In genomic region chr5:131630577-131630976, GRCm38 (mm10) we compare ENCODE assay signal across 9 mouse cellular contexts.
DNase-seq lines count a peak whose midpoint lies in the region; ATAC-seq and TF ChIP-seq lines count a peak whose summit lies in the region.
"Had no signal": no experiment of that assay in that cellular context is flagged by ENCODE, and none has a peak within 500 bp of the region (broad histone marks: within the 10 kb centered on the region; RNA-seq: fewer than 3 reads in every experiment).

No protein-coding gene starts in this region.

- ATAC-seq in embryonic facial prominence, embryonic 14.5 days (ENCODE audit: low read depth), result peak; percentile 62
- no peak for ATAC-seq in hindbrain, postnatal 0 days
- peak; percentile 56; the same call in 1 of the 2 replicates for ATAC-seq in midbrain, embryonic 13.5 days
- ATAC-seq in intestine, embryonic 15.5 days, result no peak

- WGBS in embryonic facial prominence, embryonic 14.5 days, result 15% methylated on average over 7 of the region's 7 CpGs
- 13% methylated on average over 7 of the region's 7 CpGs for WGBS in hindbrain, postnatal 0 days
- 12% methylated on average over 7 of the region's 7 CpGs for WGBS in midbrain, embryonic 13.5 days
- WGBS in intestine, embryonic 15.5 days, result 34% methylated on average over 7 of the region's 7 CpGs

- no peak overlapping the region for H3K9ac ChIP-seq in embryonic facial prominence, embryonic 14.5 days (ENCODE audit: low read depth, low read length)
- H3K9ac ChIP-seq in hindbrain, postnatal 0 days (replicated peaks; ENCODE audit: low read length), result no peak overlapping the region
- 0 out of 2 replicates have a peak overlapping the region, but pooled peaks have one; percentile 12 for H3K9ac ChIP-seq in midbrain, embryonic 13.5 days (replicated peaks)
- H3K9ac ChIP-seq in intestine, embryonic 15.5 days, result no peak overlapping the region

- 0 out of 2 replicates have a peak overlapping the region, but pooled peaks have one; percentile 10 for H3K4me2 ChIP-seq in embryonic facial prominence, embryonic 14.5 days (ENCODE audit: low read depth, low read length)
- no peak overlapping the region for H3K4me2 ChIP-seq in hindbrain, postnatal 0 days (ENCODE audit: low read depth, low read length)
- peak overlapping the region; percentile 11; the same call in 1 of the 2 replicates for H3K4me2 ChIP-seq in midbrain, embryonic 13.5 days (replicated peaks)
- no peak overlapping the region for H3K4me2 ChIP-seq in intestine, embryonic 15.5 days (replicated peaks)

- no peaks in the 10 kb centered on the region for H3K36me3 ChIP-seq in embryonic facial prominence, embryonic 14.5 days (ENCODE audit: control insufficient read depth, insufficient read depth, low read length)
- no peaks in the 10 kb centered on the region for H3K36me3 ChIP-seq in hindbrain, postnatal 0 days (ENCODE audit: insufficient read depth, low read length)
- H3K36me3 ChIP-seq in midbrain, embryonic 13.5 days, result no peaks in the 10 kb centered on the region
- no peaks in the 10 kb centered on the region for H3K36me3 ChIP-seq in intestine, embryonic 15.5 days

- no peaks in the 10 kb centered on the region for H3K27me3 ChIP-seq in embryonic facial prominence, embryonic 14.5 days (replicated peaks; ENCODE audit: control insufficient read depth, insufficient read depth, low read length)
- H3K27me3 ChIP-seq in hindbrain, postnatal 0 days (ENCODE audit: insufficient read depth, low read length), result no peaks in the 10 kb centered on the region
- peaks cover 30% of the 10 kb centered on the region for H3K27me3 ChIP-seq in midbrain, embryonic 13.5 days
- no peaks in the 10 kb centered on the region for H3K27me3 ChIP-seq in intestine, embryonic 15.5 days (replicated peaks)

- no peaks in the 10 kb centered on the region for H3K9me3 ChIP-seq in embryonic facial prominence, embryonic 14.5 days (ENCODE audit: control insufficient read depth, low read length)
- H3K9me3 ChIP-seq in hindbrain, postnatal 0 days (ENCODE audit: low read length), result no peaks in the 10 kb centered on the region
- no peaks in the 10 kb centered on the region for H3K9me3 ChIP-seq in midbrain, embryonic 13.5 days
- no peaks in the 10 kb centered on the region for H3K9me3 ChIP-seq in intestine, embryonic 15.5 days

- no peak overlapping the region for H3K4me3 ChIP-seq in embryonic facial prominence, embryonic 14.5 days (ENCODE audit: low read depth, low read length)
- H3K4me3 ChIP-seq in hindbrain, postnatal 0 days (ENCODE audit: low read length), result no peak overlapping the region
- no peak overlapping the region for H3K4me3 ChIP-seq in midbrain, embryonic 13.5 days (replicated peaks)
- H3K4me3 ChIP-seq in intestine, embryonic 15.5 days (replicated peaks), result no peak overlapping the region

- peak; percentile 31 for DNase-seq in kidney, adult 18-20 months
- DNase-seq in kidney, postnatal 10 days, result no peak
- peak; percentile 71 for DNase-seq in embryonic facial prominence, embryonic 14.5 days (ENCODE audit: low spot score)
- DNase-seq in hindbrain, postnatal 0 days (ENCODE audit: low spot score), result peak; percentile 73
- DNase-seq in urinary bladder, postnatal 10 days (ENCODE audit: low spot score), result no peak
- no peak for DNase-seq in layer of hippocampus, postnatal 36 days
- DNase-seq: thymus, adult 18-20 months had no signal

- H3K27ac ChIP-seq in embryonic facial prominence, embryonic 14.5 days (replicated peaks; ENCODE audit: low read depth, low read length), result no peak overlapping the region
- no peak overlapping the region for H3K27ac ChIP-seq in hindbrain, postnatal 0 days
- peak overlapping the region; percentile 85 for H3K27ac ChIP-seq in midbrain, embryonic 13.5 days
- no peak overlapping the region for H3K27ac ChIP-seq in intestine, embryonic 15.5 days

- TF ChIP-seq CTCF in hindbrain, postnatal 0 days (IDR thresholded peaks at IDR 0.05; ENCODE audit: low read depth), result no peak

- peaks cover 22% of the 10 kb centered on the region for H3K4me1 ChIP-seq in embryonic facial prominence, embryonic 14.5 days (ENCODE audit: control insufficient read depth, insufficient read depth, low read length)
- H3K4me1 ChIP-seq in hindbrain, postnatal 0 days (ENCODE audit: insufficient read depth, low read length), result peaks cover 18% of the 10 kb centered on the region; the same call in 1 of the 2 replicates
- H3K4me1 ChIP-seq in midbrain, embryonic 13.5 days (replicated peaks), result peaks cover 35% of the 10 kb centered on the region
- 0 out of 2 replicates have a peak, but pooled peaks cover 2% of the 10 kb centered on the region for H3K4me1 ChIP-seq in intestine, embryonic 15.5 days (replicated peaks)

Comparison
In these comparisons a context has a peak if more than half of its experiments do, and no peak if none do; other contexts are left out.
1. DNase-seq: peak in kidney, adult 18-20 months (single experiment), embryonic facial prominence, embryonic 14.5 days (single experiment) and hindbrain, postnatal 0 days (single experiment); none in kidney, postnatal 10 days (single experiment), urinary bladder, postnatal 10 days (single experiment) and layer of hippocampus, postnatal 36 days (0 of 2).
2. ATAC-seq: peak in embryonic facial prominence, embryonic 14.5 days (single experiment) and midbrain, embryonic 13.5 days (single experiment); none in hindbrain, postnatal 0 days (single experiment) and intestine, embryonic 15.5 days (single experiment).
3. H3K4me2 ChIP-seq: peak in embryonic facial prominence, embryonic 14.5 days (single experiment) and midbrain, embryonic 13.5 days (single experiment); none in hindbrain, postnatal 0 days (single experiment) and intestine, embryonic 15.5 days (single experiment).